Mouse (Mus musculus) heart, embryonic 14.5 days (tissue): Measurements from ENCODE around the gene 1700084M14Rik. TPM values are rescaled to one million over a fixed set of nuclear protein-coding genes. Genes with fewer than 3 reads are reported as not detected.
"Not testable (repeated sequence)": the region's sequence is repeated elsewhere in the genome, so short reads cannot be mapped to it uniquely, and the experiment has no call there.

Source experiments
- ATAC-seq: fragments of 200-750 bp; cut with Nextera tagmentation; 2 replicates; pipeline ENCODE4 v1.8.0; 2017; ENCODE audit warnings: low read depth, moderate TSS enrichment; ENCODE audit not compliant: insufficient number of reproducible peaks, insufficient read depth, low FRiP score
- H3K27ac ChIP-seq, 2 experiments: fragments of 200-500 bp in 1 of 2; fragments of 300-500 bp in 1 of 2; sonication (generic) in 1 of 2; replicated peaks in 1 of 2; 2 replicates each; pipeline ENCODE4 v1.5.1; 2012 to 2014; ENCODE audit warnings: low read depth in 2 of 2, low read length in 2 of 2, control low read depth in 1 of 2, mild to moderate bottlenecking in 1 of 2, mixed read lengths in 1 of 2; ENCODE audit not compliant: control insufficient read depth in 1 of 2, insufficient read depth in 1 of 2
- H3K27me3 ChIP-seq: fragments of 300-500 bp; sonication (generic); 2 replicates; pipeline ENCODE4 v1.6.1; 2014; ENCODE audit warnings: mild to moderate bottlenecking, low read length, control low read depth; ENCODE audit not compliant: control insufficient read depth, insufficient read depth
- H3K36me3 ChIP-seq: fragments of 300-500 bp; sonication (generic); 2 replicates; pipeline ENCODE4 v1.6.1; 2014; ENCODE audit warnings: mild to moderate bottlenecking, control low read depth, low read length, mixed read lengths; ENCODE audit not compliant: control insufficient read depth, insufficient read depth
- H3K4me1 ChIP-seq, 2 experiments: fragments of 200-500 bp in 1 of 2; fragments of 300-500 bp in 1 of 2; sonication (generic) in 1 of 2; 2 replicates each; pipeline ENCODE4 v1.6.1; 2012 to 2014; ENCODE audit warnings: low read length in 2 of 2, control low read depth in 1 of 2, mixed read lengths in 1 of 2; ENCODE audit not compliant: control insufficient read depth in 2 of 2, insufficient read depth in 2 of 2
- H3K4me2 ChIP-seq: fragments of 300-500 bp; sonication (generic); 2 replicates; pipeline ENCODE4 v1.6.1; 2014; ENCODE audit warnings: mild to moderate bottlenecking, low read length
- H3K4me3 ChIP-seq, 2 experiments: fragments of 200-500 bp in 1 of 2; fragments of 300-500 bp in 1 of 2; sonication (generic) in 1 of 2; 2 replicates each; pipeline ENCODE4 v1.5.1; 2012 to 2014; ENCODE audit warnings: low read length in 2 of 2, mild to moderate bottlenecking in 2 of 2, control low read depth in 1 of 2, low read depth in 1 of 2, moderate library complexity in 1 of 2; ENCODE audit not compliant: control insufficient read depth in 1 of 2, insufficient read depth in 1 of 2
- H3K9ac ChIP-seq: fragments of 300-500 bp; sonication (generic); 2 replicates; pipeline ENCODE4 v1.6.1; 2014; ENCODE audit warnings: mild to moderate bottlenecking, low read length
- H3K9me3 ChIP-seq: fragments of 300-500 bp; sonication (generic); 2 replicates; pipeline ENCODE4 v1.6.1; 2016; ENCODE audit warnings: low read length, control low read depth; ENCODE audit not compliant: control insufficient read depth
- WGBS: fragments of 180-500 bp; shearing (Covaris S2); extraction: QIAGEN DNeasy Blood & Tissue Kit; methylation state at CpG from one replicate; pipeline ENCODE4 v1.1.7; 2014; 5-methylcytosine and 5-hydroxymethylcytosine counted together
- polyA plus RNA-seq: library from polyadenylated mRNA; unstranded; fragments of >200 nt; fragmentation: Nextera tagmentation; extraction: Ambion mirVana; gene quantifications from 2 replicates; pipeline ENCODE4 v1.2.1, GENCODE M21; 2014

The 1700084M14Rik gene
- polyA plus RNA-seq: not detected in 2 replicates

DNA sequence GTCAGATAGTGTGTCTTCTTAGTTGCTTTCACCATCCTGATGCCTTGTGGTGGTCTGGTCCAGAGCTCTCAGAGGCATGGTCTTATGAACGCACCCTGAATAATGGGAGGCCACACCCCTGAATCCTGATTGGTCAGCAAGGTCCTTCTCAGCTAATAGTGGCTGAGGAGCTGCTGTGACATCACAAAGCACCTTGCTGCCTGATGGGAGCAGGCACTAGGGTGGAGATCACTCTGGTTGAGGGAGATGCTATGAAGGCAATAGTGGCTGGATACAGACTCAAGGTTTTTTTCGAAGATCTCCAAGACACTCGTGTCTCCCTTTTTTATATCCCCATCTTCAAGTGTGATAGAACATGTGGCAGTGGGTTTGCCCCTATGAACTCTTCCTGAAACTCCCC is at the start of gene 1700084M14Rik:
TSS of gene 1700084M14Rik (minus strand) at position 101 of the 400 bp plus-strand sequence.
- H3K9me3 ChIP-seq, H3K4me3 ChIP-seq, H3K36me3 ChIP-seq, ATAC-seq, H3K4me2 ChIP-seq, H3K9ac ChIP-seq, H3K27me3 ChIP-seq, H3K27ac ChIP-seq, H3K4me1 ChIP-seq: not testable (repeated sequence)
- WGBS: 68% methylated on average over 3 of the region's 3 CpGs

Other genes starting within 250 kb of the 1700084M14Rik start
- not detected in 2 replicates for gene Mageb2, start 244.2 kb downstream of the 1700084M14Rik start, polyA plus RNA-seq
- not detected in 2 replicates for gene Gm5072, start 183.4 kb downstream of the 1700084M14Rik start, polyA plus RNA-seq
- not detected in 2 replicates for gene Gm8914, start 95.8 kb downstream of the 1700084M14Rik start, polyA plus RNA-seq
- gene Gm14781, start 56.3 kb upstream of the 1700084M14Rik start, polyA plus RNA-seq: not detected in 2 replicates
- not detected in 2 replicates for gene Mageb5, start 207.1 kb upstream of the 1700084M14Rik start, polyA plus RNA-seq